Comparison of ENCODE assay signal across 8 mouse cellular contexts in genomic region chr16:37012336-37012735, GRCm38 (mm10). TPM values are rescaled to one million over a fixed set of nuclear protein-coding genes. Genes with fewer than 3 reads are reported as not detected.
DNase-seq lines count a peak whose midpoint lies in the region; ATAC-seq and TF ChIP-seq lines count a peak whose summit lies in the region.

No protein-coding gene starts in this region.

- H3K36me3 ChIP-seq in heart, postnatal 0 days (replicated peaks; ENCODE audit: control insufficient read depth, insufficient read depth, low read length), result no peaks in the 10 kb centered on the region
- no peaks in the 10 kb centered on the region for H3K36me3 ChIP-seq in hindbrain, embryonic 16.5 days (ENCODE audit: control insufficient read depth, insufficient read depth, low read length)
- H3K36me3 ChIP-seq in midbrain, embryonic 14.5 days (ENCODE audit: control insufficient read depth, insufficient read depth, low read length), result no peaks in the 10 kb centered on the region

- no peak for DNase-seq in heart, postnatal 0 days (ENCODE audit: low spot score)
- no peak for DNase-seq in heart, postnatal 10 days
- DNase-seq in c-Kit-positive CD71-positive TER-119-positive erythroid progenitor cells, embryonic 14.5 days (ENCODE audit: low spot score), result peak; percentile 22
- no peak for DNase-seq in midbrain, embryonic 14.5 days
- DNase-seq in cerebellum, postnatal 4 days (ENCODE audit: low spot score in 2 of 2), result no peak
- no peak for DNase-seq in ovary, postnatal 14 days (ENCODE audit: low spot score)
- no peak for DNase-seq in gastrocnemius, adult 8-10 months (ENCODE audit: low spot score in 2 of 2)

- no peak for TF ChIP-seq CTCF in heart, postnatal 0 days (IDR thresholded peaks at IDR 0.05; ENCODE audit: low read depth)

- H3K4me3 ChIP-seq in heart, postnatal 0 days (ENCODE audit: low read depth, low read length), result peak overlapping the region; percentile 85
- peak overlapping the region; percentile 76 for H3K4me3 ChIP-seq in hindbrain, embryonic 16.5 days (ENCODE audit: low read length)
- H3K4me3 ChIP-seq in midbrain, embryonic 14.5 days (replicated peaks; ENCODE audit: low read depth, low read length), result peak overlapping the region; percentile 77

- peak overlapping the region; percentile 65 for H3K9ac ChIP-seq in heart, postnatal 0 days (replicated peaks; ENCODE audit: low read depth, low read length)
- peak overlapping the region; percentile 69 for H3K9ac ChIP-seq in hindbrain, embryonic 16.5 days (ENCODE audit: low read depth, low read length)
- H3K9ac ChIP-seq in midbrain, embryonic 14.5 days (replicated peaks; ENCODE audit: low read length), result peak overlapping the region; percentile 60; the same call in 1 of the 2 replicates

- peak overlapping the region; percentile 97 for H3K4me2 ChIP-seq in heart, postnatal 0 days (ENCODE audit: low read depth, low read length)
- H3K4me2 ChIP-seq in hindbrain, embryonic 16.5 days (ENCODE audit: low read length), result peak overlapping the region; percentile 87
- H3K4me2 ChIP-seq in midbrain, embryonic 14.5 days (ENCODE audit: low read length), result peak overlapping the region; percentile 93

- no peak for TF ChIP-seq EP300 in heart, postnatal 0 days (IDR thresholded peaks at IDR 0.05; ENCODE audit: low read depth)

- no peaks in the 10 kb centered on the region for H3K27me3 ChIP-seq in heart, postnatal 0 days (ENCODE audit: control insufficient read depth, insufficient read depth, low read length)
- no peaks in the 10 kb centered on the region for H3K27me3 ChIP-seq in hindbrain, embryonic 16.5 days (replicated peaks; ENCODE audit: control insufficient read depth, insufficient read depth, low read length)
- H3K27me3 ChIP-seq in midbrain, embryonic 14.5 days (ENCODE audit: control insufficient read depth, insufficient read depth, low read length), result no peaks in the 10 kb centered on the region

- ATAC-seq in heart, postnatal 0 days (ENCODE audit: insufficient read depth, low read depth), result no peak
- no peak for ATAC-seq in hindbrain, embryonic 16.5 days
- ATAC-seq in midbrain, embryonic 14.5 days (ENCODE audit: low FRiP score, low TSS enrichment), result no peak

- H3K27ac ChIP-seq in heart, postnatal 0 days (ENCODE audit: low read depth), result no peak overlapping the region
- no peak overlapping the region for H3K27ac ChIP-seq in hindbrain, embryonic 16.5 days (ENCODE audit: low read depth, low read length)
- H3K27ac ChIP-seq in midbrain, embryonic 14.5 days (replicated peaks; ENCODE audit: low read depth, low read length), result no peak overlapping the region

- H3K9me3 ChIP-seq in heart, postnatal 0 days (replicated peaks; ENCODE audit: control insufficient read depth, low read length), result no peaks in the 10 kb centered on the region
- H3K9me3 ChIP-seq in hindbrain, embryonic 16.5 days (ENCODE audit: control insufficient read depth, low read length), result no peaks in the 10 kb centered on the region
- H3K9me3 ChIP-seq in midbrain, embryonic 14.5 days (ENCODE audit: control insufficient read depth, low read length), result no peaks in the 10 kb centered on the region

- H3K4me1 ChIP-seq in heart, postnatal 0 days (ENCODE audit: control insufficient read depth, insufficient read depth), result peaks cover 15% of the 10 kb centered on the region
- H3K4me1 ChIP-seq in hindbrain, embryonic 16.5 days (ENCODE audit: control insufficient read depth, insufficient read depth, low read depth, low read length), result peaks cover 15% of the 10 kb centered on the region
- peaks cover 10% of the 10 kb centered on the region for H3K4me1 ChIP-seq in midbrain, embryonic 14.5 days (ENCODE audit: control insufficient read depth, insufficient read depth, low read length)

- 54% methylated on average over 5 of the region's 5 CpGs for WGBS in heart, postnatal 0 days
- 68% methylated on average over 5 of the region's 5 CpGs for WGBS in hindbrain, embryonic 16.5 days
- WGBS in midbrain, embryonic 14.5 days, result 57% methylated on average over 5 of the region's 5 CpGs

- intact Hi-C loops in heart, postnatal 10 days (cut with DNase I), result loop anchor here (10.0 kb wide), 2 partner anchors 288 to 938 kb away; partner anchors contain the start of genes Ccdc58 and Fam162a

RNA-seq across cellular contexts. Expression of gene Polq, which starts 0.8 kb away (rescaled TPM):
- total RNA-seq in heart, postnatal 0 days (2014; rRNA removed; ENCODE audit: low replicate concordance), result 4.8 and 6.9 TPM in 2 replicates
- 0.87 and 0.97 TPM in 2 replicates for polyA plus RNA-seq in heart, postnatal 0 days (2015; fragmentation: Nextera tagmentation; extraction: Ambion mirVana)
- total RNA-seq in heart, postnatal 10 days (2021), result 1 to 10 TPM; 1.8 to 2.2 TPM
- 2.0 and 3.2 TPM in 2 replicates for polyA plus RNA-seq in hindbrain, embryonic 16.5 days (2015; fragmentation: Nextera tagmentation; extraction: Ambion mirVana)
- polyA plus RNA-seq in midbrain, embryonic 14.5 days (2014; fragmentation: Nextera tagmentation; extraction: Ambion mirVana), result 2.5 and 3.4 TPM in 2 replicates
- total RNA-seq in gastrocnemius, adult 8-10 months (2022), result 1 to 10 TPM in 1 of 4 experiments, under 1 TPM in 3; 0.39 to 1.7 (median 0.52) TPM

RNA-seq across cellular contexts. Expression of gene Fbxo40, which starts 22.1 kb away (rescaled TPM):
- 64.8 and 86.4 TPM in 2 replicates for total RNA-seq in heart, postnatal 0 days (2014; rRNA removed; ENCODE audit: low replicate concordance)
- polyA plus RNA-seq in heart, postnatal 0 days (2015; fragmentation: Nextera tagmentation; extraction: Ambion mirVana), result 16.9 and 19.4 TPM in 2 replicates
- 100 to 1,000 TPM; 129 to 131 TPM for total RNA-seq in heart, postnatal 10 days (2021)
- polyA plus RNA-seq in hindbrain, embryonic 16.5 days (2015; fragmentation: Nextera tagmentation; extraction: Ambion mirVana), result 0.04 and 0.06 TPM in 2 replicates
- polyA plus RNA-seq in midbrain, embryonic 14.5 days (2014; fragmentation: Nextera tagmentation; extraction: Ambion mirVana), result not detected in 2 replicates
- 100 to 1,000 TPM; 312 to 390 (median 343) TPM for total RNA-seq in gastrocnemius, adult 8-10 months (2022)
